Mouse (Mus musculus): ENCODE measurements around the gene Fra10ac1.

DNA sequence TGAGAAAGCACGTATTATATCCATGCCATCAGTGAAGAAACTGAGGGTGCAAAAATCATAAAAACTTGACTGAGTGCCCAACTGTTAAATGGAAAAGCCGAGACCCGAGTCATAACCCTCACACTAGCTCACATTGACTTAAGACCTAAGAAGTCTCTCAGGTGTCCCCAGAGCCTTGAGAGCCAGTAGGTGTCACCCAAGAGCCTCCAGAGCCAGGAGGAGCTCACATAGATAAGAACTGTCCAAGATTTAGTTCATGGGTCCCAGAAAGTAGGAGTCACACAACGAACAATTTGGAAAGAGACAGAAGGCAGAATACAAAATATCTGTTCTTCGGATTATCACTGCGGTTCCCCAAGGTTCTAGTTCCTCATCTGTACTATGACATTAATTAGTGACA, 29.8 kb upstream of the Fra10ac1 start:
- TF ChIP-seq CTCF (IDR thresholded peaks at IDR 0.05; ENCODE audit: low read depth, low read length) (no peak), POLR2A (IDR thresholded peaks at IDR 0.05; ENCODE audit: borderline replicate concordance, low read depth, low read length) (no peak)

Measured in bone marrow macrophage, adult 2 months (primary cell).